Mouse (Mus musculus): ENCODE measurements around the gene Mocs3.

The Mocs3 gene

DNA sequence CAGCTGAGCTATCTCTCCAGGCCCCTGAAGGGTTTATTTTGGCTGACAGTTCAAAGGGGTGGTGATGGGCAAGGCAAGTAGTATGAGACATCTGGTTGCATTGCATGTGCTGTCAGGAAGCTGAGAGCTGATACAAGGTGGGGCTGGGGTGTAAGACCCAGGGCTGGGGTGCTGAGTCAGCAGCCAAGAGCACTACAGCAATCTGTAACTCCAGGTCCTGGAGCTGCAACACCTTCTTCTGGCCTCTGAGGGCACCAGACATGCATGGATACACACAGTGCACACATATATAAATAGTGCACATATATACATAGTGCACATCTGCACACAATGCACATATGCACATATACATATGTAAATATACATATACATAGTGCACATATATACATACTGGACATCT, 12.4 kb downstream of the Mocs3 start:
- DNase-seq (ENCODE audit: low spot score in 2 of 2): no peak

DNA sequence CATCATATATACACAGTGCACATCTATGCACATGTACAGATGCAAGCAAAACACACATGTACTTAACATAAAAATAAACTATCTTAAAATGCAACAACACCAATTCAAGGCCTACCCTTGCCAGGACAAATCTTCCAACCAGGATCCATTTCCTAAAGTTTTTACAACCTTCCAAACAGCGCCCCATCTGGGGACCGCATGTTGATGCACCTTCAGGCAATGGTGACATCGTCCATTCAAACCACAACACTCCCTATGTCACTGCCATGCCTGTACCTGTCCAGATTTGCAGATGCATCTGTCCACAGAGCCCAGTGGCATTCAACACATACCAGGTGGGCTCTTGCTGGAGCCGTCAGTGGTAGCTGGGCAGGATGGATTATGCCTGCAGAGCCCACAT, 12.9 kb downstream of the Mocs3 start:
- DNase-seq (ENCODE audit: low spot score in 2 of 2): no peak

DNA sequence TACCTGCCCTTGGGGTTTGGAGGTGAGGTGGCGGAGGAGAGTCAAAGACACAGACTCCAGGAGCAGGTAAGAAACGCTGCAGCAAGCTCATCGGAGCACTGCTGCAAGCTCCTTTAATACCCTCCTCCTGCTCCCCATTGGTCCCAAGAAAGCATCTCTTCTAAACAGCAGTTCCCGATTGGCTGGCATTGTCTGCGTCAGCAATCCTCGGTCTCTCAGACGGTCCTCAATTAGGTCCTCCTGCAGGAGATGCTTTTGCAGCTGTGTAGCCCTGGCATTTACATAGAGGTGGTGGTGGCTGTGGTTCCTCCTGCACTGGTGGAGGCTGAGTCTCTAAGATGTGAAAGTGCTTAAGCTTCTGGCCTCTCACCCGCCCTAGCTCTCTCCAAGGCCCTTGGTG, 15.1 kb downstream of the Mocs3 start:
- DNase-seq (ENCODE audit: low spot score in 2 of 2): no peak

DNA sequence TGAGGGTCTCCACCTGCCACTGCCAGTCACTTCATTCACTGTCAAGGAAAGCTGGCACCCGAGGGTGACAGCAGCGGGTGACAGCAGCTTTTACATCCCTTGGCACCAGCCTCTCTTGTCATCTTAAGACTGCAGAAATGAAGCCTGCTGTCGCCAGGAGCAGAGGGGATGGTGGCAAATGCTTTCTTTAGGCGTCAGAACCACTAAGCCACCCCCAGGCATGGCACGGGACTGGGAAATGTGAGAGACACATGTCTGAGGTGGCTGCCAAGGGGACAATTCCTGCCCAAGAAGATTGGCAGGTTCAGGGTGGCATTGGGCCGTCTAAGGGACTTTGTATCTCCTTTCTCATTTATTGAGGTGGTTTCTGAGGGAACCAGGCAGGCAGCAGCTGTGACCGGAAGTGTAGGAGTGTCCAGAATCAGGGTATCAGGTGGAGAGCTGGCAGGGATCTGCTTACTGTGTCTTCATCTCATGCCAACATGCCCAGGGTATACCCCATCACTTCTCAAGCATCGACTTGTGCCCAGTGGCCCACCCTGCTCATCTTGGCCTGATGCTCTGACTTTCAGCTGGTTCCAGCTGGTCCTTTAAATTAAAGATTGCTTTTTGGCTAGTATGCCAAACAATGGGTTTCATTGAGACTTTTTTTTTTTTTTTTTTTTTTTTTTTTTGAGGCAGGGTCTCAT, 17.9 kb downstream of the Mocs3 start:
- no peak for DNase-seq (ENCODE audit: low spot score in 2 of 2)

DNA sequence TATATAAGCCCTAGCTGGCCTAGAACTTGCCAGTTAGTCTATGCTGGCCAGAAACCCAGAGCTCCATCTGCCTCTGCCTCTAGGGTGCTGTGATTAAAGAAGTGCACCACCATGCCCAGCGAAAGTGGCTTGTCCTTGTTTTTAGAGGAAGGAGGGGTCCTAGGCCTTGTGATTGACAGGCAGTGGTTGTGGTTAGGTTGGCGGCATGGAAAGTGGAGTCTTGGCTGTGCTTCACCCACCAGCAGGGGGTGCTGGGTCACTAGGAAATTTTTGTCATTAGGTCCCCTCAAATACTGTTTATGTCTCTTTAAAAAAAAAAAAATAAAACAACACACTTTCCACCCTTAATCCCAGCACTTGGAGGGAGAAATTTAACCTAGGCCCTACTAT, 18.4 kb downstream of the Mocs3 start:
- DNase-seq (ENCODE audit: low spot score in 2 of 2): no peak

DNA sequence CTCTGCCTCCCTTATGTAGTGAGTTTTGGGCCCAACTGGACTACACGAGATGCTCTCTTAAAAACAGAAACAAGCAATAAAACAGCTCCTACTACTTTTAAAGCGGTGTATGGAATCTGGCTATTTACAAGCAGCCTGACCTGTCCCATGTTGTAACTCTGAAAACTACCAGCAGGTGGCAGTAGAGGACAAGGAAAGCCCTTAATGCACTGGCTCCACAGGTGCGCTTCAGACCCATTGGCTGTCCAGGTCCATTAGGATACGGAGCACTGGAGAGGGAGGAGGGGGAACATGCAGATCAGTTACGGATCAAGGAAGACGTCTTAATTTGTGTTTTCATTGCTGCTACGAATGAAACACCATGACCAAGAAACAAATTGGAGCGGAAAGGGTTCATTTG, 19.8 kb downstream of the Mocs3 start:
- DNase-seq (ENCODE audit: low spot score in 2 of 2): peak; percentile 84 to 88

DNA sequence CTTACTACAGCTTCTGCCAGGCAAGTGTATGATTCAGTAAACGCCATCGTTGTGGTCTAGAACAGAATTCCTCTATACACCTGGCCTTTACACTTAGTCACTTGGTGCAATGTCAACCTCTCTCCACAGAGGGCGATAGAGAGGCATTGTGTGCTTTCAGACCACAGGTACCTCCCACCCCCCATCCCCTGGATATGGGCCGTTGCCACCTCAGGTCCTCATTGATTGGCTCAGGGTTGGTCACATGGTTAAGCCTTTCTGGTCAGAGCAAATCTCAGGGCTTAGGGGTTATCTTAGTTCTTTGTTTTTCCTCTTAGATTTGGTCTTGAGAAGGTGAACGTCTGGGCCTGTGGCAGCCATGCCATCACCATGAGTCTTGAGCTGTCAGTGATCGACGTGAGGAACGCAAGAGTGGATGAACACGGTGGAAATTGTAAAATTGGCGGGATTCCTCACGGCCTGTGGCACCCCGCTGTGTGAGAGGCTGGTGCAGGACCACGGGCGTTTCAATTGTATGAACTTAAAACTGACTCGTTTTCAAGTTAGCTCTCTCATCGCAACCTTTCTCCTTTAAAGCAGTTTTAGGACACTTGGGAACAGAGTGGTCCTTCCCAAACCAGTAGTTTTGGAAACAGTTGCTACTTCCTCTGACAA, 22.3 kb downstream of the Mocs3 start:
- DNase-seq (ENCODE audit: low spot score in 2 of 2): no peak

DNA sequence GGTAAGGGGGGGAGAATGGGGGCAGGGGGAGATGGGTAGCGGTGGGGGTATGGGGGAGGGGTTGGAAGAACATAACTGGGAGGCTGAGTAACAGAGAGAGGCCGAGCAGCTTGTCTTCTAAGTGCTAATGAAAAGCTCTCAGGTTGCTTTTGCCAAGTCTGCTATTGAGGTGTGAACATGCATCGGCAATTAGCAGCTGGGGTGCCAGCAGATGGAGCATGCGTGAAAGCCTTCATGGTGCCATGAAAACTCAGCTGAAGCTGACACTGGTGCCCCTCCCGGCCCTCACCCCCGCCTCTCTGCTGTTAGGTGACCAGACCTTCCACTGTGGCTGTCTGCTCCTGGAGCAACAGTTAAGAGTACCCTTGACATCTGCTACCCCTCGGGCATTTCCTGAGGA, 23.4 kb downstream of the Mocs3 start:
- DNase-seq (ENCODE audit: low spot score in 2 of 2): no peak

DNA sequence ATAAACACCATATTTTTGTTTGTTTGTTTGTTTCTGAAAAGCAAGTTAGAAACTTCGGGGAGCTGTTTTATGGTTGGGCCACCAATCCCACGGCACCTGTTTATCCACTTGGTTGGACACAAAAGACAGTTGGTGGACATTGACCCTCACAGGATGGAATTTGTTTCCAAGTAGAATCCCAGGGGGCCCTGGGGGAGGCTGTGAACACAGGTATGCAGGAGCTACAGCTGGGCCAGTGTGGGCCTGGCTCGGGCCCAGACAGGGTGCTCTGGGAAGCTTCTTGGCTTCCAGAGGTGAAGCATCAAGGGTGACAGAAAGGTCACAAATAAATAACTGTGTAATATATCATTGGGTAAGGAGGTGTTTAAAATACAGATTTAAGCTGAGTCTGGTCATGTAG, 26.1 kb downstream of the Mocs3 start:
- no peak for DNase-seq (ENCODE audit: low spot score in 2 of 2)

DNA sequence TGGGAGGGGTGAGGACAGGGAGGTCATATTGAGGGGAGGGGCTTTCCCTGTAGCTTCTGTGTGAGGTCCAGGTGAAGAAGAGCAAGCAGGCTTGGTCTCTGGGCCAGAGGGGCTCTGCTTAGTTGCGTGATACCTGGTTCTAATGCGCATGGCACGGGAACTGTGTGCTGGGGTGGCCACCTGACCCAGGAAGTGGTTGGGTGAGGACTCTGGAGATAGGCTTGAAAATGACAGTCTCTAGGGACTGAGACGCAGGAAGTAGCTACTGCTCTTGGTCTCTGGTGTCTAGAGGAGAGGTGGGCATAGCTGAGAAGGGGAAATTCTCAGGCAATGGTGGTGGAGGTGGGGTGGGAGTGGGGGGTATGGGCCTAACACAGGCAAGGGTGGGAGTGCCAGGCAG, 26.8 kb downstream of the Mocs3 start:
- DNase-seq (ENCODE audit: low spot score in 2 of 2): no peak

DNA sequence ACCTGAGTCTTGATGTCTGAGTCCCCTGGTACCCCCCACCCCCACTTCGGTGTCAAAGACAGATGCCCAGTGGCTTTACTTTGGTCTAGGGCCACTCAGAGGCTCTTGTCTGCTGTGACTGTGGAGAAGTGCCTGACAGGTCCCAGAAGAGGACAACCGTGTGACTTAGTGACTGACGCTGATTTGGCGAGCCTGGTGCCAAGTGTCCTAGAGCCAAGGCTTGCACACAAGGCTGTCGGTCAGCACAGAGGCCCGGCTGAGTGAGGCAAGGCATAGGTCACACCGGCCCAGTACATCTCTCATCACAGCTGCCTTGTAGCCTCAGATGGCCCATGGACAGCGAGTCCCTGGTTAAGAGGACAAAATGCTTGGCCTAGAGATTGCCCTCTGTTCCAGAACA, 28.6 kb downstream of the Mocs3 start:
- DNase-seq (ENCODE audit: low spot score in 2 of 2): no peak

DNA sequence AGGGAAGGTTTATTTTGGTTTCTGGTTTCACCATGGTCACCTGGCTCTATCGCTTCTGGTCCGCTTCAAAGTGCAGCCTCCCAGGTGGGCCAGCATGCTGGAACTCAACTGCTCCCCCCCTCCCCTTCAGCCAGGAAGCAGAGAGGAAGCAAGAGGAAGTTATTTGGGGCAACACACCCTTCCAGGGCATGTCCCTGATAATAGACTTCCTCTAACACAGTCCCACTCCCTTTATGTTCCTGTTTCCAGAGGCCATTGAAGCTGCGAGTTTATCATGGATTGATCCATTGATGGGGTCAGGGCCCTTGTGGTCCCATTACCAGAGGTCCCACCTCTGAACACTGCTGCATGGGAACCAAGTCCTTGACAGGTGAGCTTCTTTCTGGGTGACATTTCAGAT, 29.7 kb downstream of the Mocs3 start:
- no peak for DNase-seq (ENCODE audit: low spot score in 2 of 2)

DNA sequence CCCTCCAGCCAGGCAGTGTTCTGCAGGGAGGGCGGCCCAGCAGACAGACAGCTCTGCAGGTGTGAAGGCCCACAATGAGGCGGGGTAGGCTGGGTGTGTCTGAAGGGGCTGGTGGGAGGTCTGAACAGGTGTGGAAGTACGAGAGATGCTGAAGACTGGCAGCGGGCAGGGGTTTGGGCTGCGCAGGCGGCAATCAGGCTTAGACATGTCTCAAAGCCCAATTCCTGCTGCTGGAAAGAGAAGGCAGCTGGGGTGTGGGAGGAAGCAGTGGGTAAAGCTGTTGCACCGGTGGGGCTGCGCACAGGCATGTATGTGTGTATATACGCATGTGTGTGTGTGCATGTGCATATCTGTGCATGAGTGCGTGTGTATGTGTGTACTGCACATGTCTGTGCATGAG, 30.5 kb downstream of the Mocs3 start:
- peak; percentile 32 to 41 for DNase-seq (ENCODE audit: low spot score in 2 of 2)

DNA sequence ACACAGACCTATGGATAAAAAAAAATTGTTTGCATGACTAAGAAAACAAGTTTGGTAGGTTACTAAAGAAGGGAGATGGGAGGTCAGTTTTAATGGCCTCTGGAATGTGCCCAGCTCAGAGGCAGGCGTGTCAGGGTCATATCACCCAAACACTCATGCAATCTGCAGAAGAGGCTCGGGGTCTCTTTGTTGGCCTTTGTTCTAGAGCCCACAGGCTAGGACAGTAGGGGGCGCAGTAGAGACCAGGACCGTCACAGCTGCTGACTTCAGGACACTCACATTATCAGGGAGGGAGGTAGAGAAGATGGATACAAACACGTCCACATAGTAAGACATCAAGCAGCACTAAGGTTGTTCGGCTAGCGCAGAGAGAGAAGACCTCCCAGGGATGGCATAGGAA, 37.6 kb downstream of the Mocs3 start:
- DNase-seq (ENCODE audit: low spot score in 2 of 2): no peak

DNA sequence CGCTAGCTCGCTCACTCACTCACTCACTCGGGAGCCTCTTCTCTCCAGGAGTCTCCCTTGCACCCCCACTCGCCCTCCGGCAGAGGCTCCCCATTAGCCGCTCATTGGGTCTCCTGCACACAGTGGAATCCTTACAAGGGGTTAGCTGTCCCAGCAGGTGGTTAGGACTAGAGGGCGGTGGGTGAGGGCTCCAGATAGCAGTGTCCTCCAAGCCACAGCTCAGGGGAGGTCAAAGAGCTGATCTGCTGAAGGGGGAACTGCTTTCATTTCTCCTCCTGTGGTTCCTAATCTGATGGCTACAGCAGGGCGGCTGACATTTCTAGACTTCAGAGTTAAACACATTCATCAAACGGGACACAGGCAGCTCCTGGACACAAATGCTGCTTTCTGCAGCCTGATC, 43.0 kb downstream of the Mocs3 start:
- no peak for DNase-seq (ENCODE audit: low spot score in 2 of 2)

DNA sequence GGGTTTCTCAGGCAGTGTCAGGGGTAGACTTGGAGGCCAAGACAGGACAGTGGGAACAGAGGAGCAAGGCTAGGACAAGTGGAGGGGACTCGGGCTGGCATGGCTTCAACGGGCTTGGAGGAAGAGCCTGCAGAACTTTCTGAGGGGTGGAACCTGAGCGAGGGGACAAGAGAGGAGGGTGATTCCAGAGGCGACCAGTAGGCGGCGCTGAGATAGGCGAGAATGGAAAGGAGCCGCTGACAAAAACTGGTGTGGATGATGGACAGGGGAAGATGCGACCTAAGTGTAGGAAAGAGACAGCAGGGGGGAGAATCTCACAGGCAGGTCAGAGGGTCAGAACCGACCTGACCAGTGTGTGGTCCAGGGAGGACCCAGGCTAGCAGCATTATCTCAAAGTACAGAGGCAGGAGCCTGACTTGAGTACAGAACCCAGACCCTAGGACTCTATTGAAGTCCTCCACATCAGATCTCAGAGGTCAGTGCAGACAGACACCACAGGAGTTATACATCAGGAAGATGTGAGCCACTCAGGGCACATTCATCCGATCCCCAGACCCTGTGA, 44.0 kb downstream of the Mocs3 start:
- peak; percentile 50 to 58 for DNase-seq (ENCODE audit: low spot score in 2 of 2)

DNA sequence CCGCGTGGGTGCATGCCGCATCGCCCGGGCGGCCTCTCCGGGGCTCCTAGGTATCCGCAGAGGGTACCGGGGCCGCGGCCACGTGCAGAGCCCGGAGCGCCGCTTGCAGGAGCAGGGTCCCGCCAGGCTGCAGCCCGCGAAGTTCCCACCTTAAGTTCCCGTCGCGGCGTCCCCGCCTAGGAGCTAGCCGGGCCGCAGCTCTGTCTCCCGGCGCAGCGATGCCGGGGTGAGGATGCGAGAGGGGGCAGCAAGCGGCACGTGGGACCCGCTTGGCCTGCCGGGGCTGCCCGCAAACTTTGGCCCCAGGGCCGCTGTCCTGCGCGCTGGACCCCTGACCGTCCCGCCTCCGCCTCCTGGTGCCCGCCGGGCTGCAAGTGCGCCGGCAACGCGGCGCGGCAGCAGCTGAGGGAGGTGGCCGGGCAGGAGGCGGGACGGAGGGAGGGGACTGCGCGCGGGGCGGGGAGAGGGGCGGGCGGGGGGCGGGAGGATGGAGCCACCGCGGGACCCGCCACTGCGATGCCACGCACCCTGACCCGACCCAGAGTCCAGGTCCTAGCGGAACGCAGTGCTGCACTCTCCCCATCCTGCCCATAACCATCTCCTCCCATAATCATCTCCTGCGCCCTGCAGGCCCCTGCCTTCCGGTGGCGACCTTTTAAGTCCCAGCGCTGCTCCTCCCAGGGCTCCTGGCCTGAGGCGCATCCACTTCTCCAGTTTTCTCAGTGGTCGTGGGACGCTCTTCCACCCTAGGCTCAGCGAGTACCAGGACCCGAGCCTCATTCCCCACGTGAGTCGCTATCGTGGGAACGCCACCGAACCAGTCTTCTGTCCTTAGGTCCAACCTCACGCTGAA, 50.5 kb downstream of the Mocs3 start:
- DNase-seq (ENCODE audit: low spot score in 2 of 2): no peak

DNA sequence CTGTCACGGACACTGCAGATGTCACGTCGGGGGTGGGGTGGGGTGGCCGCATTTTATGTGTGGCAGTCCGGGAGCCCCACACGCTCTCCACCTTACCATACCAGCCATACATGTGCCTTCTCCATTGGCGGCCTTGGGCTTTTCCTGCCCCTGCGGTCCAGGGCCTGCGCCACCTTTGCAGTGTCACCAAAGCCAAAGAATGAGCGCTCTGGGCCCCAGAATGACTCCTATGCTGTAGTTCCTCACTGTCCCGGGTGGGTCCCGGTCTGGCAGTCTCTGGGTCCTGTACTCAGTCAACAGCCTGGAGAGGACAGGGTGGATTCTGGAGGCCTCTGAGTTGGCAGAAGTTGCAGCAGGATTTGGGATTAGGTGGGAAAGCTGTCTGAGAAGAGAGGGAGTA, 51.2 kb downstream of the Mocs3 start, which contains the start of gene Kcng1:
Gene Kcng1 (minus strand): TSS at position 155 of the 400 bp plus-strand sequence.
- no peak for DNase-seq (ENCODE audit: low spot score in 2 of 2)

All from frontal cortex, postnatal 25 days (tissue).